Mouse (Mus musculus): Measurements from ENCODE around the gene C8g. TPM values are rescaled to one million over a fixed set of nuclear protein-coding genes. Genes with fewer than 3 reads are reported as not detected.

Gene C8g
- polyA plus RNA-seq, 1 experiment = 0.74 TPM

GRCm38 (mm10) chr2:25496462-25496861 lies 5.1 kb downstream of the C8g start:
- H3K27me3 ChIP-seq (ENCODE audit: control insufficient read depth, insufficient read depth, insufficient read length) = peaks cover 5% of the 10 kb centered on the region
- TF ChIP-seq E2F4 (IDR thresholded peaks at IDR 0.05; ENCODE audit: insufficient read depth) = no peak
- TF ChIP-seq USF1 (IDR thresholded peaks at IDR 0.05; ENCODE audit: low read depth) = no peak
- TF ChIP-seq MYOG (IDR thresholded peaks at IDR 0.05; ENCODE audit: control insufficient read depth in 1 of 3, insufficient read depth in 1 of 3, insufficient read length in 2 of 3, low read depth in 2 of 3) = no peak
- TF ChIP-seq CEBPB (IDR thresholded peaks at IDR 0.05; ENCODE audit: insufficient read depth, poor library complexity, severe bottlenecking) = no peak
- no peak for TF ChIP-seq SRF (IDR thresholded peaks at IDR 0.05; ENCODE audit: control insufficient read depth, insufficient read length, low read depth)
- TF ChIP-seq MAX (IDR thresholded peaks at IDR 0.05; ENCODE audit: low read depth) = no peak
- no peak overlapping the region for H3ac ChIP-seq (ENCODE audit: control insufficient read depth, insufficient read length)
- H3K4me3 ChIP-seq = no peak overlapping the region
- no peak overlapping the region for H3K4me2 ChIP-seq (ENCODE audit: low read depth)
- no peaks in the 10 kb centered on the region for H3K36me3 ChIP-seq (ENCODE audit: control insufficient read depth, insufficient read depth)
- peaks cover 7% of the 10 kb centered on the region for H3K79me2 ChIP-seq (ENCODE audit: control insufficient read depth, insufficient read depth)

DNA sequence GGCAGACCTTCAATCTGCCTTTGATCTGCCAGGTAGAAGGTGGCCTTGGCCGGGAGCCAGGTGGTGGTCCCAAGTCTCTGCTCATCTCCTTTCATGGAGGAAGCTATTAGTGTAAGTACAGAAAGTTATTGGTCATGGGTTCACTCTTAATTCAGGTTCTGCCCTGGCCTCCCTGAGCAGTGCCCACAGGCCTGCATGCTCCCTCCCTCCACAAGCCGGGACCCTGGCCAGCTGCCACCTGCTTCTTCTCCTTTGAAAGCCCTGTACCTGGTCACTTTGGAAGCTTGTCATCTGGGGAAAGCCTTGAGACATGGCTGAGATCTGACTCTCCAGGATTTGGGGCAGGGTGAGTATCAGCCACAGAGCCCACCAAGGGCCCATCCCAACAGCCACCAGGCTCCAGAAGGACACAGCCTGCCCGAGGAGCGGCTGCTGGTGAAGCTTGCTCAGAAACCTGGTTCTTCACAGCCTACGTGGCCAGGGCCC lies 8.0 kb downstream of the C8g start, which contains the start of gene Lcn12:
Lcn12 (minus strand) TSS at position 436 of the 486 bp plus-strand sequence.
- H3K36me3 ChIP-seq (ENCODE audit: control insufficient read depth, insufficient read depth) = no peaks in the 10 kb centered on the region
- no peak within 1 kb of the TSS for H3K4me3 ChIP-seq
- no peaks in the 10 kb centered on the region for H3K79me2 ChIP-seq (ENCODE audit: control insufficient read depth, insufficient read depth)
- H3K27me3 ChIP-seq (ENCODE audit: control insufficient read depth, insufficient read depth, insufficient read length) = peaks cover 5% of the 10 kb centered on the region
- H3K4me2 ChIP-seq (ENCODE audit: low read depth) = no peak within 1 kb of the TSS
- no peak for TF ChIP-seq MAX (IDR thresholded peaks at IDR 0.05; ENCODE audit: low read depth)
- TF ChIP-seq MYOG (IDR thresholded peaks at IDR 0.05; ENCODE audit: control insufficient read depth in 1 of 3, insufficient read depth in 1 of 3, insufficient read length in 2 of 3, low read depth in 2 of 3) = no peak
- no peak for TF ChIP-seq E2F4 (IDR thresholded peaks at IDR 0.05; ENCODE audit: insufficient read depth)
- TF ChIP-seq REST (IDR thresholded peaks at IDR 0.05; ENCODE audit: insufficient read depth, insufficient read length) = no peak
- no peak for TF ChIP-seq CEBPB (IDR thresholded peaks at IDR 0.05; ENCODE audit: insufficient read depth, poor library complexity, severe bottlenecking)
- no peak for TF ChIP-seq POLR2A (IDR thresholded peaks at IDR 0.05; ENCODE audit: insufficient read length, low read depth)
- TF ChIP-seq TCF12 (IDR thresholded peaks at IDR 0.05; ENCODE audit: insufficient read depth, poor library complexity, severe bottlenecking) = no peak
- TF ChIP-seq TCF3 (IDR thresholded peaks at IDR 0.05; ENCODE audit: insufficient read length, low read depth) = no peak
- TF ChIP-seq MYOD1 (IDR thresholded peaks at IDR 0.05; ENCODE audit: control insufficient read depth in 1 of 3, insufficient read length in 2 of 3, low read depth in 2 of 3) = no peak
- TF ChIP-seq SRF (IDR thresholded peaks at IDR 0.05; ENCODE audit: control insufficient read depth, insufficient read length, low read depth) = no peak
- TF ChIP-seq POLR2AphosphoS2 (IDR thresholded peaks at IDR 0.05; ENCODE audit: insufficient read length, low read depth) = no peak
- H3ac ChIP-seq (ENCODE audit: control insufficient read depth, insufficient read length) = no peak within 1 kb of the TSS

- no peak overlapping the region for H3K4me2 ChIP-seq (ENCODE audit: low read depth)
- no peak for TF ChIP-seq POLR2A (IDR thresholded peaks at IDR 0.05; ENCODE audit: insufficient read length, low read depth)
- no peak for TF ChIP-seq USF1 (IDR thresholded peaks at IDR 0.05; ENCODE audit: low read depth)
- no peaks in the 10 kb centered on the region for H3K79me2 ChIP-seq (ENCODE audit: control insufficient read depth, insufficient read depth)
- H3K27me3 ChIP-seq (ENCODE audit: control insufficient read depth, insufficient read depth, insufficient read length) = peaks cover 5% of the 10 kb centered on the region
- no peak overlapping the region for H3ac ChIP-seq (ENCODE audit: control insufficient read depth, insufficient read length)
- H3K4me3 ChIP-seq = no peak overlapping the region
- H3K36me3 ChIP-seq (ENCODE audit: control insufficient read depth, insufficient read depth) = no peaks in the 10 kb centered on the region
Observed at GRCm38 (mm10) chr2:25492988-25493387, 8.5 kb downstream of the C8g start.

DNA sequence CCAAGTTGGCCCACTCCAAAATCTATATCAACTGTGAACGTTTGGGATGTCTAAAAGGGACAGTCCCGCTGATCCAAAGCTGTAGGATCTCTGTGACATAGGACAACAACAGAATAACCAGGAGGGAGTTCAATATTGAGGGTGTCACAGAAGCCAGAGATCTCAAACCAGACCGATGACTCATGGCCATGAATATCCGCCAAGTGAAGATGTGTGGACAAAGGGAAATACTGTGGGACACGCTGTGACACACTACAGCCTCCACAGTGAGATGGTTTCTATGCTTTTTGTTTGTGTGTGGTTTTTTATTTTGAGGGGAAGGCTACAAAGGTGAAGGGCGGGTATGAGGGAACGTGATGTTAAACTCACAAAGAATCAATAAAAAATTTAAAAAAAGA lies 12.8 kb downstream of the C8g start:
- no peak overlapping the region for H3ac ChIP-seq (ENCODE audit: control insufficient read depth, insufficient read length)
- H3K36me3 ChIP-seq (ENCODE audit: control insufficient read depth, insufficient read depth) = no peaks in the 10 kb centered on the region
- no peaks in the 10 kb centered on the region for H3K79me2 ChIP-seq (ENCODE audit: control insufficient read depth, insufficient read depth)
- TF ChIP-seq USF1 (IDR thresholded peaks at IDR 0.05; ENCODE audit: low read depth) (no peak), POLR2A (IDR thresholded peaks at IDR 0.05; ENCODE audit: insufficient read length, low read depth) (no peak), TCF12 (IDR thresholded peaks at IDR 0.05; ENCODE audit: insufficient read depth, poor library complexity, severe bottlenecking) (no peak), SRF (IDR thresholded peaks at IDR 0.05; ENCODE audit: control insufficient read depth, insufficient read length, low read depth) (no peak), POLR2AphosphoS2 (IDR thresholded peaks at IDR 0.05; ENCODE audit: insufficient read length, low read depth) (no peak), E2F4 (IDR thresholded peaks at IDR 0.05; ENCODE audit: insufficient read depth) (no peak), MYOG (IDR thresholded peaks at IDR 0.05; ENCODE audit: control insufficient read depth in 1 of 3, insufficient read depth in 1 of 3, insufficient read length in 2 of 3, low read depth in 2 of 3) (no peak), CEBPB (IDR thresholded peaks at IDR 0.05; ENCODE audit: insufficient read depth, poor library complexity, severe bottlenecking) (no peak), REST (IDR thresholded peaks at IDR 0.05; ENCODE audit: insufficient read depth, insufficient read length) (no peak), MYOD1 (IDR thresholded peaks at IDR 0.05; ENCODE audit: control insufficient read depth in 1 of 3, insufficient read length in 2 of 3, low read depth in 2 of 3) (no peak), TCF3 (IDR thresholded peaks at IDR 0.05; ENCODE audit: insufficient read length, low read depth) (no peak), MAX (IDR thresholded peaks at IDR 0.05; ENCODE audit: low read depth) (no peak)
- peaks cover 28% of the 10 kb centered on the region for H3K27me3 ChIP-seq (ENCODE audit: control insufficient read depth, insufficient read depth, insufficient read length)
- H3K4me3 ChIP-seq = no peak overlapping the region
- peak overlapping the region; percentile 3 for H3K4me2 ChIP-seq (ENCODE audit: low read depth)

GRCm38 (mm10) chr2:25487965-25488670 lies 13.4 kb downstream of the C8g start:
- Histone ChIP-seq H3K79me2 (ENCODE audit: control insufficient read depth, insufficient read depth) (no peaks in the 10 kb centered on the region), H3K36me3 (ENCODE audit: control insufficient read depth, insufficient read depth) (no peaks in the 10 kb centered on the region), H3K27me3 (ENCODE audit: control insufficient read depth, insufficient read depth, insufficient read length) (peaks cover 32% of the 10 kb centered on the region), H3K4me2 (ENCODE audit: low read depth) (peak overlapping the region; percentile 3), H3K4me3 (no peak overlapping the region), H3ac (ENCODE audit: control insufficient read depth, insufficient read length) (no peak overlapping the region)
- no peak for TF ChIP-seq MYOD1 (IDR thresholded peaks at IDR 0.05; ENCODE audit: control insufficient read depth in 1 of 3, insufficient read length in 2 of 3, low read depth in 2 of 3)
- TF ChIP-seq USF1 (IDR thresholded peaks at IDR 0.05; ENCODE audit: low read depth) = no peak
- no peak for TF ChIP-seq MYOG (IDR thresholded peaks at IDR 0.05; ENCODE audit: control insufficient read depth in 1 of 3, insufficient read depth in 1 of 3, insufficient read length in 2 of 3, low read depth in 2 of 3)
- TF ChIP-seq TCF3 (IDR thresholded peaks at IDR 0.05; ENCODE audit: insufficient read length, low read depth) = no peak
- TF ChIP-seq CEBPB (IDR thresholded peaks at IDR 0.05; ENCODE audit: insufficient read depth, poor library complexity, severe bottlenecking) = no peak
- no peak for TF ChIP-seq SRF (IDR thresholded peaks at IDR 0.05; ENCODE audit: control insufficient read depth, insufficient read length, low read depth)
- no peak for TF ChIP-seq E2F4 (IDR thresholded peaks at IDR 0.05; ENCODE audit: insufficient read depth)
- TF ChIP-seq MAX (IDR thresholded peaks at IDR 0.05; ENCODE audit: low read depth) = no peak

Data from myocyte (in vitro differentiated cells).